Mouse (Mus musculus) liver, adult 2 months (tissue): ENCODE data around the gene Aire.

Experiments used
- CTCF ChIP-seq: fragments of 200-500 bp; IDR thresholded peaks from 2 replicates; pipeline ENCODE4 v1.5.1; 2011; ENCODE audit warnings: low read depth, low read length, control low read depth
- POLR2A ChIP-seq: fragments of 200-500 bp; IDR thresholded peaks from 2 replicates; pipeline ENCODE4 v1.6.1; 2011; ENCODE audit warnings: low read length, control low read depth; ENCODE audit not compliant: insufficient read depth; ENCODE audit errors: extremely low read depth

DNA sequence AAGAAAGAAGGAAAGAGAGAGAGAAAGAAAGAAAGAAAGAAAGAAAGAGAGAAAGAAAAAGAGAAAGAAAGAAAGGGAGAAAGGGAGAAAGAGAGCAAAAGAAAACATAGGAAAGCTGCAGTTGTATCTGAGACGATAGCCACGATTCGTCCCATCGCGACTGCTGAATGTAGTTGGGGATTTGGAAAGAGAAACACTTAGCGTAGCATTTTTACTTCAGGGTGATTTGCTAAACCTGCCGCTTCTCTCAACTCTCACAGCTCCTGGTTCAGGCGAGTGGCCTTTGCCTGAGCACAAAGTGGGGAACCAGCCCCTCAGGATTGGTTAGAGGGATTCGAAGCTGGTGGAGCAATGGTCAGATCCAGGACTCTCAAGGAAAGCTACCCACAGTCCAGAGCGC is 33.1 kb downstream of the Aire start:
- TF ChIP-seq CTCF, result no peak
- TF ChIP-seq POLR2A, result no peak
